Mouse (Mus musculus) erythroblast, embryonic 14.5 days (primary cell): ENCODE results near the gene Riok2. TPM values are rescaled to one million over a fixed set of nuclear protein-coding genes. Genes with fewer than 3 reads are reported as not detected.

ENCODE experiments used
- H3K27me3 ChIP-seq: 2 replicates; pipeline ENCODE4 v1.6.1; 2012; ENCODE audit warnings: inconsistent platforms; ENCODE audit not compliant: control insufficient read depth
- H3K36me3 ChIP-seq: 2 replicates; pipeline ENCODE4 v1.6.1; 2012; ENCODE audit warnings: mild to moderate bottlenecking, inconsistent platforms; ENCODE audit not compliant: control insufficient read depth
- H3K4me1 ChIP-seq: 2 replicates; pipeline ENCODE4 v1.6.1; 2012; ENCODE audit warnings: inconsistent platforms; ENCODE audit not compliant: control insufficient read depth
- H3K4me3 ChIP-seq: replicated peaks from 2 replicates; pipeline ENCODE3; 2012; ENCODE audit warnings: moderate library complexity, mild to moderate bottlenecking, inconsistent platforms
- H3K9me3 ChIP-seq: 2 replicates; pipeline ENCODE4 v1.6.1; 2012; ENCODE audit warnings: low read length, inconsistent platforms, mixed read lengths; ENCODE audit not compliant: control insufficient read depth
- GATA1 ChIP-seq: IDR thresholded peaks from 2 replicates; pipeline ENCODE4 v1.6.1; 2012; ENCODE audit warnings: low read length, inconsistent platforms, mixed read lengths
- TAL1 ChIP-seq: IDR thresholded peaks from 3 replicates; pipeline ENCODE4 v1.6.1; 2012; ENCODE audit warnings: low read length, inconsistent platforms, mixed read lengths
- polyA plus RNA-seq: library from polyadenylated mRNA; stranded (reverse); fragments of >175 nt; gene quantifications from 2 replicates; pipeline ENCODE4 v1.2.3, GENCODE M21; 2012

The Riok2 gene
- polyA plus RNA-seq, 1 experiment: 0.13 TPM

DNA sequence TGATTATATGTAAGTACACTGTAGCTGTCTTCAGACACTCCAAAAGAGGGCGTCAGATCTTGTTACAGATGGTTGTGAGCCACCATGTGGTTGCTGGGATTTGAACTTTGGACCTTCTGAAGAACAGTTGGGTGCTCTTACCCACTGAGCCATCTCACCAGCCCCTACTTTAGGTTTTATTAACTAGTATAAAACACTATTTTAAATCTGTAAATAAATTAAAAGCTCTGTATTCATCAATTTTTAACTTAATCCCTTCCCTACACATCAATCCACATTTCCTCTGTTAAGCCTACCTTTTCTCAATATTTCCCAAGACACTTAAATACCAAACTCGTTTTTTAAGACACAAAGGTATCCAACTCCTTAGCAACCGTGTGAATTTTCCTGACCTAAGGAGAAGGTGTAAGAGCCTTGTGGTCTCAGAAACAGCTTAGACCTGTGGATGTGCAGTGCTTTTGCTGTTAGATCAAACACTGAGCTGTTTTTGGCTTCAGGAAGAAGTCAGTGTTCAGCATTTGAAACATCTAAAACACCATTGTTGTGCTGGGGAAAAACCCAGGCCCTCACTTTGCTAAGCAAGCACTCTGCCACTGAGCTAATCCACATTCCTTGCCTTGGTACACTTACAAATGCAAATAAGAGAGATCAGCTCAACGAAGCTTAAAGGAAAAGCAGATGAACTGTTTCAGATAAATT lies 50.6 kb downstream of the Riok2 start:
- no peaks in the 10 kb centered on the region for H3K27me3 ChIP-seq
- no peak overlapping the region for H3K4me3 ChIP-seq
- H3K4me1 ChIP-seq: no peaks in the 10 kb centered on the region
- H3K9me3 ChIP-seq: no peaks in the 10 kb centered on the region
- no peaks in the 10 kb centered on the region for H3K36me3 ChIP-seq
- TF ChIP-seq GATA1: no peak
- no peak for TF ChIP-seq TAL1

GRCm38 (mm10) chr17:17425308-17425813 lies 51.3 kb downstream of the Riok2 start:
- no peaks in the 10 kb centered on the region for H3K4me1 ChIP-seq
- H3K9me3 ChIP-seq: no peaks in the 10 kb centered on the region
- H3K4me3 ChIP-seq: no peak overlapping the region
- TF ChIP-seq TAL1: no peak
- no peak for TF ChIP-seq GATA1
- H3K27me3 ChIP-seq: no peaks in the 10 kb centered on the region
- no peaks in the 10 kb centered on the region for H3K36me3 ChIP-seq

DNA sequence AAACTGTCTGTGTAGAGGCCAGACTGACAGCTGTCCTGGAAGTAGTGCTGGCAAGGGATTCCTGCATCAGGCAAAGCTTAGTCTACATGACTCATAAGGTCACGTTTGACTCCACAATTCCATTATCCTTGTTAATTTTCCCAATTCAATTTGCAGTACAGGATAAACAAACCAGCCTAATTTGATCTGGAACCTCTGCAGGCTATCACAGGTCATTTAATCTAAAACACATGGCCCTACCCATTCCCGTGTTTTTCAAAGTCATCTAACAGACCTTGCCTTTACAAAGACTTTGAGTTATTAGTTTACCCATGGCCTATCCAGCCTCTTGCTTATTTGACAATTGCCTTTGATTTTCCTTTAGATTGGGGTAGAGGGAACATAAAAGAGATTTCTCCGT lies 51.8 kb downstream of the Riok2 start:
- H3K36me3 ChIP-seq: no peaks in the 10 kb centered on the region
- TF ChIP-seq GATA1 (no peak), TAL1 (no peak)
- H3K27me3 ChIP-seq: no peaks in the 10 kb centered on the region
- no peak overlapping the region for H3K4me3 ChIP-seq
- no peaks in the 10 kb centered on the region for H3K4me1 ChIP-seq
- H3K9me3 ChIP-seq: no peaks in the 10 kb centered on the region

- no peaks in the 10 kb centered on the region for H3K4me1 ChIP-seq
- no peaks in the 10 kb centered on the region for H3K36me3 ChIP-seq
- no peak overlapping the region for H3K4me3 ChIP-seq
- no peaks in the 10 kb centered on the region for H3K9me3 ChIP-seq
- no peak for TF ChIP-seq GATA1
- no peak for TF ChIP-seq TAL1
- H3K27me3 ChIP-seq: no peaks in the 10 kb centered on the region
These were observed 54.8 kb downstream of the Riok2 start for GRCm38 (mm10) chr17:17428888-17429287.

GRCm38 (mm10) chr17:17433679-17434078 lies 59.6 kb downstream of the Riok2 start:
- TF ChIP-seq GATA1: no peak
- TF ChIP-seq TAL1: no peak
- H3K27me3 ChIP-seq: no peaks in the 10 kb centered on the region
- H3K36me3 ChIP-seq: no peaks in the 10 kb centered on the region
- no peak overlapping the region for H3K4me3 ChIP-seq
- H3K4me1 ChIP-seq: no peaks in the 10 kb centered on the region
- no peaks in the 10 kb centered on the region for H3K9me3 ChIP-seq

DNA sequence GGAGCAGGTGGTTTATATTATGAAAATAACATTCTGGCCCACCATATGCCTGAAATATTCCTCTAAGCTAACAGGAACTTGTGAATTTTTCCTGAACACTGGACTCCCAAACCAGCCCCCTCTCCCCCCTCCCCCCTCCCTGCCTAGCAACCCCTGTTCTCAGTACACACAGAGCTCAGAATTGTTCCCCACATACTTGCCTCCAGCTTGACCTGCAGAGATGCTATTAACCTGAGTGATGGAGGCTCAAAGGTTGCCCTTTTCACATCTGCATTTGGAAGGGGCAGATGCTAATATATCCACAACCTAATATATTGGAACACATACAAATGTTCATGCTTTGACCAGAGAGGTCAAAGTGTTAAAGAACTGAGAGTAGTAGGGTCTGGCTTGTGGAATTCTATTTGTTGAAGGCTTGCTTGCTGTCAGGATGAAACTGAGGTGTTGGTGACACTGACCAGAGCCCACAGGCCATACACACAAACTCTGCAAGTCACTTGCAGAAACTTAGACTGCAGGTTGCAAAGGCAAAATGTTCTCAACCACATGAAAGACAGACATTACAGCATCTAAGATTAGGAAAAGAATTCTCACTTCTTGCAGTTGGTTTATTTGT lies 64.6 kb downstream of the Riok2 start:
- TF ChIP-seq GATA1 (no peak), TAL1 (no peak)
- no peaks in the 10 kb centered on the region for H3K4me1 ChIP-seq
- H3K27me3 ChIP-seq: no peaks in the 10 kb centered on the region
- no peak overlapping the region for H3K4me3 ChIP-seq
- H3K36me3 ChIP-seq: no peaks in the 10 kb centered on the region
- H3K9me3 ChIP-seq: no peaks in the 10 kb centered on the region

- no peaks in the 10 kb centered on the region for H3K4me1 ChIP-seq
- no peaks in the 10 kb centered on the region for H3K9me3 ChIP-seq
- H3K27me3 ChIP-seq: no peaks in the 10 kb centered on the region
- TF ChIP-seq GATA1 (no peak), TAL1 (no peak)
- H3K4me3 ChIP-seq: no peak overlapping the region
- H3K36me3 ChIP-seq: no peaks in the 10 kb centered on the region
These were observed 67.9 kb downstream of the Riok2 start for GRCm38 (mm10) chr17:17441876-17442498.

- no peak for TF ChIP-seq GATA1
- no peak for TF ChIP-seq TAL1
- H3K27me3 ChIP-seq: peaks cover 6% of the 10 kb centered on the region
- H3K4me3 ChIP-seq: no peak overlapping the region
- H3K9me3 ChIP-seq: no peaks in the 10 kb centered on the region
- H3K36me3 ChIP-seq: no peaks in the 10 kb centered on the region
- no peaks in the 10 kb centered on the region for H3K4me1 ChIP-seq
These were observed 70.3 kb downstream of the Riok2 start for GRCm38 (mm10) chr17:17444297-17444886.

Other genes starting within 250 kb of the Riok2 start
- not detected in 2 replicates for gene Lix1, start 28.4 kb downstream of the Riok2 start, polyA plus RNA-seq